Mouse (Mus musculus) kidney, embryonic 16.5 days (tissue): ENCODE data around the gene Oprm1. TPM values are rescaled to one million over a fixed set of nuclear protein-coding genes. Genes with fewer than 3 reads are reported as not detected.

Experiments used
- ATAC-seq: fragments of 200-750 bp; cut with Nextera tagmentation; 2 replicates; pipeline ENCODE4 v1.8.0; 2017; ENCODE audit warnings: moderate TSS enrichment; ENCODE audit not compliant: low FRiP score, low TSS enrichment
- H3K27ac ChIP-seq: fragments of 300-500 bp; sonication (generic); 2 replicates; pipeline ENCODE4 v1.5.1; 2014; ENCODE audit warnings: low read length
- H3K27me3 ChIP-seq: fragments of 300-500 bp; sonication (generic); 2 replicates; pipeline ENCODE4 v1.6.1; 2014; ENCODE audit warnings: low read length, control low read depth, mixed read lengths; ENCODE audit not compliant: insufficient read depth
- H3K36me3 ChIP-seq: fragments of 300-500 bp; sonication (generic); 2 replicates; pipeline ENCODE4 v1.6.1; 2014; ENCODE audit warnings: low read length, control low read depth, mixed read lengths; ENCODE audit not compliant: insufficient read depth
- H3K4me1 ChIP-seq: fragments of 300-500 bp; sonication (generic); 2 replicates; pipeline ENCODE4 v1.6.1; 2014; ENCODE audit warnings: low read length, control low read depth, mixed read lengths; ENCODE audit not compliant: insufficient read depth
- H3K4me2 ChIP-seq: fragments of 300-500 bp; sonication (generic); replicated peaks from 2 replicates; pipeline ENCODE4 v1.6.1; 2014; ENCODE audit warnings: low read depth, low read length
- H3K4me3 ChIP-seq: fragments of 300-500 bp; sonication (generic); 2 replicates; pipeline ENCODE4 v1.5.1; 2014; ENCODE audit warnings: mild to moderate bottlenecking, low read length
- H3K9ac ChIP-seq: fragments of 300-500 bp; sonication (generic); replicated peaks from 2 replicates; pipeline ENCODE4 v1.6.1; 2014; ENCODE audit warnings: low read length
- H3K9me3 ChIP-seq: fragments of 300-500 bp; sonication (generic); 2 replicates; pipeline ENCODE4 v1.6.1; 2016; ENCODE audit warnings: low read length, control low read depth
- WGBS: fragments of 180-500 bp; shearing (Covaris S2); extraction: QIAGEN DNeasy Blood & Tissue Kit; methylation state at CpG from one replicate; pipeline ENCODE4 v1.1.7; 2014; 5-methylcytosine and 5-hydroxymethylcytosine counted together
- polyA plus RNA-seq: library from polyadenylated mRNA; unstranded; fragments of >200 nt; fragmentation: Nextera tagmentation; extraction: Ambion mirVana; gene quantifications from 2 replicates; pipeline ENCODE4 v1.2.1, GENCODE M21; 2015

The Oprm1 gene
- polyA plus RNA-seq, result 0.24 and 0.46 TPM in 2 replicates

- Histone ChIP-seq H3K4me1 (no peaks in the 10 kb centered on the region), H3K4me2 (no peak within 1 kb of the TSS), H3K9me3 (no peaks in the 10 kb centered on the region), H3K4me3 (no peak within 1 kb of the TSS), H3K27me3 (no peaks in the 10 kb centered on the region), H3K36me3 (no peaks in the 10 kb centered on the region), H3K27ac (no peak within 1 kb of the TSS), H3K9ac (no peak within 1 kb of the TSS)
- ATAC-seq, result no peak
- 88% methylated on average over 3 of the region's 3 CpGs for WGBS
Measured at GRCm38 (mm10) chr10:6758206-6758605, at the start of gene Oprm1. Gene Oprm1, plus strand, starts transcription at chr10:6758506.

- no peaks in the 10 kb centered on the region for H3K9me3 ChIP-seq
- ATAC-seq, result no peak
- no peak overlapping the region for H3K9ac ChIP-seq
- no peaks in the 10 kb centered on the region for H3K27me3 ChIP-seq
- H3K36me3 ChIP-seq, result no peaks in the 10 kb centered on the region
- H3K27ac ChIP-seq, result no peak overlapping the region
- 76% methylated on average over 4 of the region's 4 CpGs for WGBS
- H3K4me2 ChIP-seq, result no peak overlapping the region
- no peaks in the 10 kb centered on the region for H3K4me1 ChIP-seq
- no peak overlapping the region for H3K4me3 ChIP-seq
Measured at GRCm38 (mm10) chr10:6717181-6717948, 40.9 kb upstream of the Oprm1 start.

GRCm38 (mm10) chr10:6723765-6724164, 34.5 kb upstream of the Oprm1 start:
- Histone ChIP-seq H3K27me3 (no peaks in the 10 kb centered on the region), H3K27ac (no peak overlapping the region), H3K9me3 (no peaks in the 10 kb centered on the region), H3K4me2 (no peak overlapping the region), H3K36me3 (no peaks in the 10 kb centered on the region), H3K4me1 (no peaks in the 10 kb centered on the region), H3K4me3 (no peak overlapping the region), H3K9ac (no peak overlapping the region)
- WGBS, result 74% methylated on average over 1 of the region's 1 CpGs
- no peak for ATAC-seq

DNA sequence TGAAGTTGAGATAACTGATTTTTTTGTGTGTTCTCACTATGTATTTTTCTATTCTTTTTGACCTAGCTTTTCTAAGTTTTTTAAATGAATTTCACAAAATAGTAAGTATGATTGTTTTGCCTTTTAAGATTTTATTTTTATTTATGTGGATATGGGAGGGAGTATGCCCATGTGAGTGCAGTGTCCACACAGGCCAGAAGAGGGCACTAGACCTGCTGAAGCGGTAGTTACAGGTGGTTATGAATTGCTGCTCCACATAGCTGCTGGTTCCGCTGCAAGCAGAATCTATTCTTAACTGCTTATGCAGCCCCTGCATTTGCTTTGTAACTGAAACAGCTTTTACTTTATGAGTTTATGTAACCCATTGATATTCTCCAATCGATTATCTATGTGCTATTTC, 29.8 kb upstream of the Oprm1 start:
- Histone ChIP-seq H3K36me3 (no peaks in the 10 kb centered on the region), H3K9ac (no peak overlapping the region), H3K27me3 (no peaks in the 10 kb centered on the region), H3K4me2 (no peak overlapping the region), H3K4me1 (no peaks in the 10 kb centered on the region), H3K4me3 (no peak overlapping the region), H3K27ac (no peak overlapping the region), H3K9me3 (no peaks in the 10 kb centered on the region)
- no peak for ATAC-seq
- 95% methylated on average over 3 of the region's 3 CpGs for WGBS

GRCm38 (mm10) chr10:6753375-6753774, 4.9 kb upstream of the Oprm1 start:
- ATAC-seq, result no peak
- Histone ChIP-seq H3K9ac (no peak overlapping the region), H3K4me3 (no peak overlapping the region), H3K9me3 (no peaks in the 10 kb centered on the region), H3K4me2 (no peak overlapping the region), H3K27me3 (no peaks in the 10 kb centered on the region), H3K36me3 (no peaks in the 10 kb centered on the region), H3K27ac (no peak overlapping the region), H3K4me1 (no peaks in the 10 kb centered on the region)
- WGBS, result 84% methylated on average over 5 of the region's 5 CpGs

- no peak; the same call in 1 of the 2 replicates for ATAC-seq
- Histone ChIP-seq H3K36me3 (no peaks in the 10 kb centered on the region), H3K27ac (no peak within 1 kb of the TSS), H3K9ac (no peak within 1 kb of the TSS), H3K9me3 (no peaks in the 10 kb centered on the region), H3K4me3 (no peak within 1 kb of the TSS), H3K4me1 (no peaks in the 10 kb centered on the region), H3K27me3 (no peaks in the 10 kb centered on the region), H3K4me2 (no peak within 1 kb of the TSS)
- WGBS, result 77% methylated on average over 2 of the region's 2 CpGs
Measured at GRCm38 (mm10) chr10:6761287-6761811, 3.0 kb downstream of the Oprm1 start, which contains the start of gene Gm10945. Gene Gm10945, minus strand, starts transcription at chr10:6761761.

DNA sequence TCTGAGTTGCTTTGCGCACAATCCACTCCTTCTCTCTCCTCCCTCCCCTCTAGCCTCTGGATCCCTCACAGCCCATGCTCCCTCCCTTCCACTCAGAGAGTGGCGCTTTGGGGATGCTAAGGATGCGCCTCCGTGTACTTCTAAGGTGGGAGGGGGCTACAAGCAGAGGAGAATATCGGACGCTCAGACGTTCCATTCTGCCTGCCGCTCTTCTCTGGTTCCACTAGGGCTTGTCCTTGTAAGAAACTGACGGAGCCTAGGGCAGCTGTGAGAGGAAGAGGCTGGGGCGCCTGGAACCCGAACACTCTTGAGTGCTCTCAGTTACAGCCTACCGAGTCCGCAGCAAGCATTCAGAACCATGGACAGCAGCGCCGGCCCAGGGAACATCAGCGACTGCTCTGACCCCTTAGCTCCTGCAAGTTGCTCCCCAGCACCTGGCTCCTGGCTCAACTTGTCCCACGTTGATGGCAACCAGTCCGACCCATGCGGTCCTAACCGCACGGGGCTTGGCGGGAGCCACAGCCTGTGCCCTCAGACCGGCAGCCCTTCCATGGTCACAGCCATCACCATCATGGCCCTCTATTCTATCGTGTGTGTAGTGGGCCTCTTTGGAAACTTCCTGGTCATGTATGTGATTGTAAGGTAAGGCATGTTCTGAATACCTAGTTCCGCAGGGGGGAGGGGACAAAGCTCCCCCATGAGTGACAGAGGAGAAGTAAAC, 30.4 kb downstream of the Oprm1 start:
- 4% methylated on average over 25 of the region's 25 CpGs for WGBS
- Histone ChIP-seq H3K9me3 (no peaks in the 10 kb centered on the region), H3K27ac (no peak overlapping the region), H3K4me1 (no peaks in the 10 kb centered on the region), H3K4me3 (no peak overlapping the region), H3K36me3 (no peaks in the 10 kb centered on the region), H3K9ac (no peak overlapping the region), H3K4me2 (no peak overlapping the region), H3K27me3 (peaks cover 6% of the 10 kb centered on the region; the same call in 1 of the 2 replicates)
- peak; percentile 91 for ATAC-seq

- H3K4me2 ChIP-seq, result no peak overlapping the region
- no peaks in the 10 kb centered on the region for H3K4me1 ChIP-seq
- H3K9ac ChIP-seq, result no peak overlapping the region
- peaks cover 6% of the 10 kb centered on the region; the same call in 1 of the 2 replicates for H3K27me3 ChIP-seq
- H3K36me3 ChIP-seq, result no peaks in the 10 kb centered on the region
- no peak for ATAC-seq
- H3K27ac ChIP-seq, result no peak overlapping the region
- no peak overlapping the region for H3K4me3 ChIP-seq
- H3K9me3 ChIP-seq, result no peaks in the 10 kb centered on the region
Measured at GRCm38 (mm10) chr10:6790226-6790625, 31.9 kb downstream of the Oprm1 start.

GRCm38 (mm10) chr10:6820626-6821025, 62.3 kb downstream of the Oprm1 start:
- H3K36me3 ChIP-seq, result no peaks in the 10 kb centered on the region
- no peaks in the 10 kb centered on the region for H3K4me1 ChIP-seq
- H3K4me2 ChIP-seq, result no peak overlapping the region
- H3K4me3 ChIP-seq, result no peak overlapping the region
- H3K9ac ChIP-seq, result no peak overlapping the region
- ATAC-seq, result no peak
- no peaks in the 10 kb centered on the region for H3K27me3 ChIP-seq
- no peak overlapping the region for H3K27ac ChIP-seq
- no peaks in the 10 kb centered on the region for H3K9me3 ChIP-seq
- 48% methylated on average over 1 of the region's 1 CpGs for WGBS

DNA sequence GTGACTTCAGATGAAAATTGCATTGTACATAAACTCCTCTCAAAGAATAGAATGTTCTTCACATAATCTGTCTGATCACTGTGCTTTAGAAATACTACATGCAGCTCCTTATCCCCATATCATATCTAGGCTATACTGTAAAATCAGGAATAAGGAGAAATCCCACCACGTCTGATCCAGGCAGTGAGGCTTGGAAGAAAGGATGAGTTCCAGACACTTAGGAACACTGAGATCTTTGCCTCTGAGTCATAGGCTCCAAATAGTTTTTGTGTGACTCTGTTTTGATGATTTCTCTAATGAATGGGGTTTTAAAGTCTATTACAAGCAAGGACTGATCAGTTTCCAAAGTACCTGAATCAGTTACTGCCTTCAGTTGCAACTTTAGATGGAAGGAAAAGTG, 83.9 kb downstream of the Oprm1 start:
- Histone ChIP-seq H3K27ac (no peak overlapping the region), H3K36me3 (no peaks in the 10 kb centered on the region), H3K9ac (no peak overlapping the region), H3K27me3 (no peaks in the 10 kb centered on the region), H3K4me2 (no peak overlapping the region), H3K4me1 (no peaks in the 10 kb centered on the region), H3K9me3 (no peaks in the 10 kb centered on the region), H3K4me3 (no peak overlapping the region)
- no peak for ATAC-seq
- 79% methylated on average over 1 of the region's 1 CpGs for WGBS
